Mouse (Mus musculus) heart, adult 2 months (tissue): ENCODE results near the gene Tpk1. TPM values are rescaled to one million over a fixed set of nuclear protein-coding genes. Genes with fewer than 3 reads are reported as not detected.

ENCODE experiments used
- DNase-seq, 2 experiments: peaks; one replicate each; pipeline ENCODE4 v3.0.0; 2021
- H3K27ac ChIP-seq: fragments of 200-600 bp; 2 replicates; pipeline ENCODE4 v1.8.1; 2022
- H3K27me3 ChIP-seq: fragments of 200-500 bp; 2 replicates; pipeline ENCODE4 v1.6.1; 2012; ENCODE audit warnings: mild to moderate bottlenecking, low read length, inconsistent platforms, mixed read lengths; ENCODE audit not compliant: control insufficient read depth, insufficient read depth
- H3K36me3 ChIP-seq: fragments of 200-500 bp; 2 replicates; pipeline ENCODE4 v1.6.1; 2012; ENCODE audit warnings: low read length, inconsistent platforms; ENCODE audit not compliant: control insufficient read depth, insufficient read depth
- H3K4me1 ChIP-seq: fragments of 200-500 bp; 2 replicates; pipeline ENCODE4 v1.6.1; 2011; ENCODE audit warnings: low read length; ENCODE audit not compliant: control insufficient read depth, insufficient read depth
- H3K4me3 ChIP-seq: fragments of 200-600 bp; 2 replicates; pipeline ENCODE4 v1.8.1; 2022
- H3K79me2 ChIP-seq: fragments of 200-500 bp; replicated peaks from 2 replicates; pipeline ENCODE4 v1.6.1; 2012; ENCODE audit warnings: mild to moderate bottlenecking, inconsistent platforms, low read length, moderate library complexity, mixed read lengths; ENCODE audit not compliant: control insufficient read depth, insufficient read depth
- H3K9ac ChIP-seq: fragments of 200-500 bp; 2 replicates; pipeline ENCODE4 v1.6.1; 2012; ENCODE audit warnings: low read depth, mild to moderate bottlenecking, control low read depth, inconsistent platforms, low read length, mixed read lengths
- CTCF ChIP-seq: fragments of 200-600 bp; IDR thresholded peaks from 2 replicates; pipeline ENCODE4 v1.8.1; 2022; ENCODE audit warnings: antibody characterized with exemption, mild to moderate bottlenecking, moderate library complexity
- EP300 ChIP-seq: fragments of 200-500 bp; IDR thresholded peaks from 2 replicates; pipeline ENCODE4 v1.6.1; 2011; ENCODE audit warnings: low read depth, low read length, control low read depth; ENCODE audit not compliant: insufficient read depth
- POLR2A ChIP-seq: fragments of 200-500 bp; IDR thresholded peaks from 2 replicates; pipeline ENCODE4 v1.6.1; 2011; ENCODE audit warnings: mild to moderate bottlenecking, low read depth, low read length, control low read depth; ENCODE audit not compliant: insufficient read depth
- WGBS: fragments of 180-500 bp; shearing (Covaris S2); methylation state at CpG from one replicate; pipeline ENCODE4 v1.1.7; 2018; 5-methylcytosine and 5-hydroxymethylcytosine counted together
- intact Hi-C: fragments of 180-260 bp; cut with DNase I; formaldehyde crosslinking; loops from one replicate; pipeline ENCODE4 v1.15.1; 2025
- polyA plus RNA-seq: library from polyadenylated mRNA; depleted of rRNA; stranded (reverse); fragments of >200 nt; gene quantifications from 2 replicates; pipeline ENCODE4 v1.2.3, GENCODE M21; 2012
- total RNA-seq, 2 experiments: library from RNA; stranded (reverse); gene quantifications; 2 replicates each; pipeline ENCODE4 v1.2.3; 2021

Gene Tpk1
- total and polyA plus RNA-seq, 3 experiments, result 1.4 to 5.4 (median 1.9) TPM

GRCm38 (mm10) chr6:43645674-43646073 is 20.4 kb downstream of the Tpk1 start:
- H3K4me1 ChIP-seq, result no peaks in the 10 kb centered on the region; the same call in none of the 2 replicates
- H3K79me2 ChIP-seq, result no peaks in the 10 kb centered on the region
- no peak overlapping the region for H3K9ac ChIP-seq
- WGBS, result 80% methylated on average over 2 of the region's 2 CpGs
- no peaks in the 10 kb centered on the region for H3K27me3 ChIP-seq
- no peaks in the 10 kb centered on the region; the same call in 1 of the 2 replicates for H3K36me3 ChIP-seq
- H3K4me3 ChIP-seq, result no peak overlapping the region
- no peak for TF ChIP-seq POLR2A
- no peak for TF ChIP-seq CTCF
- no peak for TF ChIP-seq EP300
- no peak for DNase-seq
- intact Hi-C loops, result no loop called here
- no peak overlapping the region for H3K27ac ChIP-seq

- DNase-seq, result no peak
- Histone ChIP-seq H3K27ac (no peak overlapping the region), H3K36me3 (no peaks in the 10 kb centered on the region; the same call in 1 of the 2 replicates), H3K4me3 (no peak overlapping the region), H3K27me3 (no peaks in the 10 kb centered on the region), H3K4me1 (no peaks in the 10 kb centered on the region; the same call in none of the 2 replicates), H3K9ac (no peak overlapping the region), H3K79me2 (no peaks in the 10 kb centered on the region)
- WGBS, result 84% methylated on average over 1 of the region's 1 CpGs
- intact Hi-C loops, result no loop called here
- TF ChIP-seq POLR2A (no peak), EP300 (no peak)
These were observed 21.0 kb downstream of the Tpk1 start for GRCm38 (mm10) chr6:43645105-43645504.

GRCm38 (mm10) chr6:43643718-43644117 is 22.4 kb downstream of the Tpk1 start:
- WGBS, result 53% methylated on average over 6 of the region's 6 CpGs
- Histone ChIP-seq H3K36me3 (no peaks in the 10 kb centered on the region), H3K79me2 (no peaks in the 10 kb centered on the region), H3K27me3 (no peaks in the 10 kb centered on the region), H3K9ac (no peak overlapping the region), H3K4me1 (no peaks in the 10 kb centered on the region; the same call in none of the 2 replicates), H3K27ac (no peak overlapping the region), H3K4me3 (no peak overlapping the region)
- intact Hi-C loops, result no loop called here
- TF ChIP-seq POLR2A (no peak), CTCF (no peak), EP300 (no peak)
- DNase-seq, result no peak

GRCm38 (mm10) chr6:43642375-43642774 is 23.7 kb downstream of the Tpk1 start:
- H3K9ac ChIP-seq, result no peak overlapping the region
- H3K4me1 ChIP-seq, result no peaks in the 10 kb centered on the region; the same call in none of the 2 replicates
- 35% methylated on average over 5 of the region's 5 CpGs for WGBS
- no peak for TF ChIP-seq EP300
- TF ChIP-seq CTCF, result no peak
- TF ChIP-seq POLR2A, result no peak
- no peaks in the 10 kb centered on the region for H3K36me3 ChIP-seq
- H3K79me2 ChIP-seq, result no peaks in the 10 kb centered on the region
- intact Hi-C loops, result no loop called here
- H3K4me3 ChIP-seq, result no peak overlapping the region
- no peaks in the 10 kb centered on the region for H3K27me3 ChIP-seq
- no peak for DNase-seq
- no peak overlapping the region for H3K27ac ChIP-seq

GRCm38 (mm10) chr6:43640621-43641020 is 25.5 kb downstream of the Tpk1 start:
- intact Hi-C loops, result no loop called here
- Histone ChIP-seq H3K27ac (no peak overlapping the region), H3K4me1 (no peaks in the 10 kb centered on the region; the same call in none of the 2 replicates), H3K9ac (no peak overlapping the region), H3K36me3 (no peaks in the 10 kb centered on the region), H3K27me3 (no peaks in the 10 kb centered on the region), H3K79me2 (no peaks in the 10 kb centered on the region), H3K4me3 (no peak overlapping the region)
- TF ChIP-seq CTCF, result no peak
- TF ChIP-seq POLR2A, result no peak
- TF ChIP-seq EP300, result no peak
- DNase-seq, result no peak

- no peak for DNase-seq
- 97% methylated on average over 1 of the region's 1 CpGs for WGBS
- Histone ChIP-seq H3K9ac (no peak overlapping the region), H3K36me3 (no peaks in the 10 kb centered on the region), H3K27ac (no peak overlapping the region), H3K79me2 (no peaks in the 10 kb centered on the region), H3K4me3 (no peak overlapping the region), H3K4me1 (no peaks in the 10 kb centered on the region; the same call in none of the 2 replicates), H3K27me3 (no peaks in the 10 kb centered on the region)
- intact Hi-C loops, result no loop called here
- TF ChIP-seq POLR2A (no peak), EP300 (no peak), CTCF (no peak)
These were observed 27.2 kb downstream of the Tpk1 start for GRCm38 (mm10) chr6:43638865-43639264.

GRCm38 (mm10) chr6:43638119-43638518 is 28.0 kb downstream of the Tpk1 start:
- no peak for DNase-seq
- intact Hi-C loops, result no loop called here
- 51% methylated on average over 3 of the region's 3 CpGs for WGBS
- H3K79me2 ChIP-seq, result no peaks in the 10 kb centered on the region; the same call in 1 of the 2 replicates
- no peak overlapping the region for H3K9ac ChIP-seq
- no peaks in the 10 kb centered on the region for H3K27me3 ChIP-seq
- no peaks in the 10 kb centered on the region for H3K36me3 ChIP-seq
- no peaks in the 10 kb centered on the region; the same call in 1 of the 2 replicates for H3K4me1 ChIP-seq
- H3K27ac ChIP-seq, result no peak overlapping the region
- no peak overlapping the region for H3K4me3 ChIP-seq
- TF ChIP-seq POLR2A (no peak), EP300 (no peak), CTCF (no peak)
